Mouse (Mus musculus) retina, postnatal 1 day (tissue): ENCODE results near the gene Hsp90ab1.

Experiments used
- DNase-seq: peaks from one replicate; pipeline ENCODE4 v3.0.0-alpha.2; 2012

The Hsp90ab1 gene

DNA sequence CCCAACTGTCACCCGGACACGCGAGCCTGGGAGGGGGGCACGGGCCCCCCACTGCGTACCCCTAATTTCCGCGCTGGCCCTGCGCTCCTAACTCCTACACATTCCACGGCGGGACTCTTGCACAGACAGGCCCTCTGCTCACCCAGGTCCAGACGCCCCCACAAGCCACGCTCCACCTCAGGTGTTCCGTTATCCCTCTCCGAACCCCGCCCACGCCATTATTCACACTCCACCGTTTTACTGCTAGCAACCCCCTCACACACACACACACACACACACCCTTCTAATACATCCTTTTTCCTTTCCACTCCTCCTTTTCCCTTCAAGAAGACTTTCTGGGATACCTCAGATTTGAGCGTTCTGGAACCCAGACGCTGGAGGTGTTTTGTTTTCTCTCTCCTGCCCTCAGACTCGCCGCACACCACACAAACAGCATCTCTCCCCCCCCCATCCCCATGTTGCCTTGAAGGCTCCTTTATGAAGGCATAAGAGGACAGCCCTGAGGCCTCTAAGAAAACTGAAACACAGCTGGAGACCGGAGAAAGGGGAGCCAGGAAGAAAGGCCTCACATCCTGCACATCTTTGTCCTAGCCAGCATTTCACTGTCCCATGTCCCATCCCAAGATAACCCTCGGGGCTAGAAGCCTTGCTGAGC is 22.8 kb upstream of the Hsp90ab1 start:
- peak; percentile 14 for DNase-seq

DNA sequence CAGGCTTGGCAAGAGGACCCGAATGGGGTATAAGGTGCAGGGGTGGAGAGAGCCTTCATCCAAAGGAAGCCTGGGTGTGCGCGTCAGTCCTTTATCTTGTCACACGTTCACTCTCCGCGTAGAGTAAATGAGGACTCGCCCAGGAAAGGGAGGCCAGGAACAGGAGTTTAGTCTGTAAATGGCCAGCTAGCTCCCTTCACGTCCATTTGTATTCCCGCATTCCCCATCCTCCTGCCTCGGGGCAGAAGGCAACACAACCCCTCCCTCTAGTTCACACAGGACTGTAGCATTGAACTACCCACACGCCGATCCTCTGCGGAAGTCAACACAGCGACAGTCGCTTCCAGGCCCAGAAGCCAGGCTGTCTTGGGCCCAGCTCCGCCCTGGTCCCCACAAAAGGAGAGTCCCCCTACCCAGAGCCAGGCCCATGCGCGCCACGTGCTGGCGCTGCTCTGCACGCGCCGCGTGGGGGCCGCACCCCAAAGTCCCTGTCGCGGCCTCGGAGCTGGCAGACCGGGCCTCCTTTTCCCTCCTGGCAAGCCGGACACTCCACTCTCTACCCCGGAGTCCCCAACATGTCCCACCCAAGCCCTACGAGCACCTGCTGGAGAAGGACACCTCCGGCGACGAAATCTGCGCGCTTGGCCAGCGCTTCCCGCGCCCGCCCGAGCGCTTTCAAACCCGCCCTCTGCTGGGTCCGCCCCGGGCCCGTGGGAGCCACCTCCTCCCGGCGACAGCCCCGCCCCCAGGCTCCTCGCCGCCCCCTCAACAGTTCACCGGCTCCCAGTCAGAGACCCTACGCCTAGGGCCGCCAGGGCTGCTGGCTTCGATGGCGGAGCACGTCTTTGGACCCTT is 22.0 kb upstream of the Hsp90ab1 start:
- peak; percentile 77 for DNase-seq

DNA sequence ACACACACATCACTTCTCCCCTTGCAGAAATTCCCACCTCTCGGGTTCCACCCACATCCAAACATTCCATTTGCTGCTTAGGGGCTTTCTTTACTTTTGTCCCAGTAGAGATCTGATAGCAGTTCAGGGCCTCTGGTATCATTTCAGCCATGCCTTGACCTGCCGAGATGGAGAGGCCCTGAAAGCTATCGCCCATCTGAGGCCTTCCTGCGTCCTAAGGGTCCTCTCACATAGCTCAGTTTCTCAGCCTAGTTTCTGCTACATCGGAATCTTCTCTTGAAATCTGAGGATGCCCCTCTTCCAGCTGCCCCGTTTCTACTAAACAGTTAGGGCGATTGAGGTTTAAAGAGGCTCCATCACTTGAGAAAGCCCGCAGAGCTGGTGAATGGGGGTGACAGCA is 21.1 kb upstream of the Hsp90ab1 start:
- no peak for DNase-seq

DNA sequence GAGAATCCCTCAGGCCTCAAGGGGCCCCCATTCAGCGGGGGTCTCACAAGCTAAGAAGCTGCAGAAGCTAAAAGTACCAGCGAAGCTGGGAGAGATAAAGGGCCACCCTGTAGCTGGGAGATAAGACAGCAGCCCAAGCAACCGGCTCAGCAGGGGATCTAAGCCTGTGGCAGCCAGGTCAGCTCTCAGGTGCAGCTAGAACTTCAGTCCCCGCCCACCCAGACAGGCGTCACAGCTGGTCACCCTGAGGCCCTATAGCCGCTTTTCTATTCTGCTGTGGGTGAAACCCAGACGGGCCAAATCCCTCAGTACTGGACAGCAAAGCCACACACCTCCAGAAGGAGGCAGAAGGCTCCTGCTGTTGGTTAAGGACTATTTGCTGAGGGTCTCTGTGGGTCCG is 20.4 kb upstream of the Hsp90ab1 start:
- peak; percentile 33 for DNase-seq

DNA sequence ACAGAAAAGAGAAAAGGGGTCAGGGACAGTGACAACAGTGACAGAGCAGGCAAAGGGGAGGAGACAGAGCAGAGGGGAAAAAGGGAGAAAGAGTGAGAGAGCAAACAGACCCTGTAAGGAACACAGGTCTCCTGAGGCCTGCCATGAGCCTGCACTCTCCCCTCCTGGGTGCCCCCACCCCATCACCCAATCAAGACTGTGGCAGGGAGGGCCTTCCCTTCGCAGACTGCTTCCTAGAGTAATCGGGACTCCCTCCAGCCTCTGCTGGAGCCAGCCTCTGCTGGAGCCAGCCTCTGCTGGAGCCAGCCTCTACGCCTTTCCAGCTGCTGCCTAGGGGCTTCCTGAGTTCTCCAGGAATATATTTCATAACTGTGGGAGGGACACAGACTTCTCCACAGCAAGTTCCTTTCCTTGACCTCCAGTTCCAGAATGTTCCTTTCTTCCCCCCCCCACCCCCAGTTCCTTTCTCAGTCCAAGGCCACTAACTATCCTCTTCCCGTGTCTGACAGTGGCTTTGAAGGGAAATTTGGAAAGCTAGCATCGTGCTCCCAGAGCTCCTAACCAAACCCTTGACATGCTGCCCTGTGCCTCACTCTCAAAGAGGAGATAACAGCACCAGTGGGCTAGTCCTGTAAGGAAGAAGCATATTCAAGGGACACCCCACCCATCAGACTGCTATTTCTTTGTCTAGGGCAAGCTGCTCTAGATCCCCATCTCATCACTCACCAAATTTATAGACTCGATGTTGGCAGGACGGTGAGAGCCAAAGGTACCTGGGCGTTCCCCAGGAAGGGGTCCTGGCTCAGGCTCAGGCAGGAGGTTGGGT is 19.7 kb upstream of the Hsp90ab1 start:
- DNase-seq, result no peak

DNA sequence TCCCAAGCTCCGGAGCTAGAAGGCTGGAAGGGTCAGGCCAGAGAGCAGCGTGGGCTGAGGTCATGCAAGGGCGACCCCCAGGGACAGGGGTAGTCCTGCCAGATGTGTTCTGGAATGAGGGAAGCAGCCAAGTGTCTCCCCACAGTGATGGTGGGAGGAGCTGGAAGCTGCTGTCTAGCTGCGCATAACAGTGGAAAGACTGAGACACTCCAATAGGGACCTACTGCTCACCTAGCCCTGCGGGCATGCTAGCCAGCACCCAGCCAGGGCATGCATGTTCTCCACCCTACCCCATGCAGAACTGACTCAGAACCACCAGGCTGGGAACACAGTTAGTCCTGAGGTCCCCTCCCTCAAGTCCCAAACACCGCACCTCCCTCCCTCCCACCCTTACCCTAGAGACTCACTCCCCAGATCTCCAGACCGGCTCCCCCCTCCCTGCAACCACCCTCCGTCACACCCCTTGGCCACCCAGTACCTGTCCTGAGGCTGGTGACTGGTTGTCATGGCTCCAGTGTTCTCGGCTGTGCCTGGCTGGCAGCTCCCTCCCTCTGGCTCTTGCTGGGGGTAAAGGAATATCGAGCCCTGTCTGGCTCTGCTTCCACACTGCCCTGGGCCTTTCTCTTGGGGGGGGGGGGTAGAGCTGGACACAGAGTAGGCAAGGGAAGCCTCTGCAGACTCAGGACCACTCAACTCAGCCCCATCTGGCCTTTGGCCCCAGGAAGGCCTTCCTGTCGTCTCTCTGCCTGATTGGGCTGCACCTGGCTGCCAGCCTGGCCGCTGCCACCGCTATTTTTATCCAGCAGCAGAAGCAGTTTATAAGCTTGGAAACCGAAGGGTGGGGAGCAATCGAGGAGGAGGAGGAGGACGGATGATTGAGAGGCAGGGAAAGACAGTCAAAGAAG is 18.9 kb upstream of the Hsp90ab1 start:
- peak; percentile 16 for DNase-seq

DNA sequence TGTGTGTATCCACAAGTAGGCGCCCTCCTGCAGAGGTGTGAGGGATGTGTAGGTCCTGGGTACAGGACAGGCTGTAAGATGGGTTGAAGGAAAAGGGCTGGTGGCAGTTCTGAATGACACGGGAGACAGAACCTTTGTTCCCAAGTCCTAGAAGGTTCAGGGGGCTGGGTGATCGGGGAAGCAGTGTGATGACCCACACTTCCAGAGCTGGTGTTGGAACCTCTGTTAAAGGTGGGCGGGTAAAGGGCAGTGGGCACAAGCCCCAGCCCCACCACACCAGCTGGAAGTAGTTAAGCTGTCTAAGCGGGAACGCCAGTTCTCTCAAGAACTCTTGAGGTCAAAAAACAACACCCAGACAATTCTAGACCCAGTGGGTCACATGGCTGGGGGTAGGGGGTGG is 17.3 kb upstream of the Hsp90ab1 start:
- DNase-seq, result no peak

DNA sequence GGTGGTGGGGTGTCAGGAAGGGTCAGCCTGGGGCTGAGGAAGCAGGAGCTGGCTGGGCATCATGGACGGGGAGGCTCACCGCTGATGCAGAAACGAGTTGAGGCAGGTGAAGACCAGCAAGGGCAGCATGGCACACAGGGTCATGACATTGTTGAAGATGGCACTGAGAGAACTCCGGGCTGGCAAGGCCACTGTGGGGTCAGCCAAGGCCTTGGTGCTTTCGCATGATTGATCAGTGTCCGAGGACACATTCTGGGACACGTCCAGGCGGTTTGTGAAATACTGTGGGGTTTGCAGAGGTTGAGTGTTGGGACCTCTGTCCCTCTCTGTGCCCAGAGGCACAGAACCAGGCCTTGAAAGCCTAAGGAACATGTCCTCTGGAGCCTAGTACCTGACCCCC is 16.8 kb upstream of the Hsp90ab1 start:
- DNase-seq, result no peak

DNA sequence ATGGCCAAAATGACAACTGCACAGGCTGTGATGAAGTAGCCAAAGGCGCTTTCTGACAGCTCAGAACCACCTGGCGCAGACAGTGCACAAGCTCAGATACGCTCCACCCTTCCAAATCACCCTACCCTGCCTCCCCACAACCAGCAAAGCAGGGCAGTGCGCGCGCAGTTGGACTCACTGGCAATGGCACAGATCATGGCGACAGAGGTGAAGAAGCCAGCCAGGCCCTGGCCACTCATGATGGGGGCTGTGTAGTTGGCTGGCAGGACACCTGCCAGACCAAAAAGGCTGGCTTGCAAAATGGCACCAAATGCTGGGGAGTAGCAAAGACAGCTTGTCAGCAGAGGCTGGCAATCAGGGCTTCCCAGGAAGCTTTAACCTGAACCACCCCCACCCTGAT is 16.2 kb upstream of the Hsp90ab1 start:
- no peak for DNase-seq

DNA sequence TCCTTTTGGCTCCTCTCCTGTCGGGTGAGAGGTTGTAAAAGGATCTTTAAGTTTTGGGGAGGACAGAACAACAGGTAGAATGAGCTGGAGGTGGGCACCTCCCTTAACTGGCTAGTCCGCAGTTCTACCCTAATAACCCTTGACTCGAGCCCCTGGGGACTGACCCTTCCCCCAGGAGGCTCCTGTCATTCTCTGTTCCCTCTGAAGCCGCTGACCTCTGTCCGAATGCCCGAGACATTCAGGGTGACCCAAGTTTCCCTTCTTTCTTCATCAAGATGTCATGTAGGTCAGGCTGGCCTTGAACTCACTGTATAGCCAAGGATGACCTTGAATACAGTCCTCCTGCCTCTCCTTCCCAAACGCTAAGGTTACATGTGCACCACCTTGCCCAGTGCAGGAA is 15.3 kb upstream of the Hsp90ab1 start:
- DNase-seq, result no peak

DNA sequence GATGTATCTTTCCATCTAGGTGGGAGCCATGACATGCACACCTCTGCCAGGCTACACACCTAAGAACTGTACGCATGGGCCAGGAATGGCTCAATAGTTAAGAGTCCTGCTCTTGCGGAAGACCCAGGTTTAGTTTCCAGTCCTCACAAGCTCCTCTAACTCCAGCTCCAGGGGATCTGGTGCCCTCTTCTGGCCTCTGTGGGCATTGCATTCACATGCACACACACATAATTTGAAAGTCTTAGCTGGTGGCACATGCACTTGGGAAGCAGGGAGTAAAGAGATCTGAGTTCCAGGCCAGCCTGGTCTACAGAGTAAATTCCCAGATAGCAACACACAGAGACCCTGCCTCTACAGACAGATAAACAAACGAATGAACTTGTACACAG is 13.4 kb upstream of the Hsp90ab1 start:
- DNase-seq, result no peak

DNA sequence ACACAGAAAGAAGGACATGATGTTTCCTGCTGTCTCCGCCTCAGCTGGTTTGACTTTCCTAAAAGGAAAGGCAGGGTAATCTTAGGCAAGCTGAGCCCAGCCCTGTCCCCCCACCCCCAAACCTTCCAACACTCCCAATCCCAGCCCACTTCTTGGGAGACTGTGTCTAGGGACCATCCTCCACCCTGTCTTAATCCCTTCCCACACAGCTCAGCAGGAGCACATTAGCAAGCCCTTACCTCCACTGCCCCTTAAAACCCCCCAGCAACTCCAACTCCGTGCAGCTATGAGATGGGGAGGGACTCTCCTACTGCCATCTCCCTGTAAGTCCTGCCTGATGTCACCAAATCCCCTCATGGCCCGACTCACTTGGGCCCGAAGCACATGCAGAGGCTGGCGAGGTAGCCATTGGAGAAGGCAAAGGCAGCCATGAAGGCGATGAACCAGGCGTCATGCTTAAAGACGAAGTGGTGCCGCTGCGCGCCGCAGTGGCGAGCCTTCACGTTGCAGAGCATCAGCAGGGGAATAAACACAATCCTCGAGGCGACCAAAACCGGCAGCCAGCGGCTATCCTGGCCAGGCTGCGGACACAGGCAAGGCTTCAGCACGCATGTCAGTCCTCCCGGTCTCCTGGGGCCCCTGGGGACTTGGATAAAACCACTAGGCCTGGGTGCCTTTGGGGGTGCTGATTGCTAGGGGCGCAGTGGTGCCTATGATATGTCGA is 12.8 kb upstream of the Hsp90ab1 start:
- DNase-seq, result no peak

DNA sequence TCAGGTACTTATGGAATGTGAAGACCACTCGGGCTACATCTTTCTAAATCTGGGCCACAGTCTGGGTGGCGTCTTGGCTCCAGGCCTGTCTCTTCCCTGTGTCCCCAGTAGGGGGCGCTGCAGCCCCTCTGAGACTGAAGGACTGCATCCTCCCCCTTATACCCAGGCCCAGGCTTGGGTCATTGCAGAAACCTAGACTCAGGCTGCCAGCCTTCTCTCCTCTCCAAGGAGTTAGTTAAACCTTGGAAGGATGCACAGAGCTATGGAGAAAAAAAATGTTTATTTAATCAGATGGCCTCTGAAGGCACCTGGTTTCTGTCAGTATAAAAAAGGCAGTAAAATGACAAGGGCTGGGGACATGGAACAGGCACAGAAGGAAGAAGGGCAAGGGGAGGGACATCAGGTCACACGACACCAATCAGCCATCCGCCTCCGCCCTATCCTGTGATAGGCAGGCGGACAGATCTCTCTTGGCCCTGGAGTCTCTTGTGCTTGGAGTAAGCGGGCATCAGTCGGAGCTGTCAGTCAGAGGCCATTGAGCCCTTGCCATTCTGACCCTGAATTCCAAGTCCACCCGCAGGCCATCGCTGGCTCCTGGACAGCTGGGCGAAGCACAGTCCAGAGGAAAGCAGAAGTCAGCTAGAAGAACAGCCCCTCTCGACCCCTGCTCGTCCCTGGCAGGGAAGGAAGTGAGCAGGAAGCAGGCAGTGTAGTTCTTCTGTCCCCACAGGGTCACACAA is 12.0 kb upstream of the Hsp90ab1 start:
- DNase-seq, result peak; percentile 87

DNA sequence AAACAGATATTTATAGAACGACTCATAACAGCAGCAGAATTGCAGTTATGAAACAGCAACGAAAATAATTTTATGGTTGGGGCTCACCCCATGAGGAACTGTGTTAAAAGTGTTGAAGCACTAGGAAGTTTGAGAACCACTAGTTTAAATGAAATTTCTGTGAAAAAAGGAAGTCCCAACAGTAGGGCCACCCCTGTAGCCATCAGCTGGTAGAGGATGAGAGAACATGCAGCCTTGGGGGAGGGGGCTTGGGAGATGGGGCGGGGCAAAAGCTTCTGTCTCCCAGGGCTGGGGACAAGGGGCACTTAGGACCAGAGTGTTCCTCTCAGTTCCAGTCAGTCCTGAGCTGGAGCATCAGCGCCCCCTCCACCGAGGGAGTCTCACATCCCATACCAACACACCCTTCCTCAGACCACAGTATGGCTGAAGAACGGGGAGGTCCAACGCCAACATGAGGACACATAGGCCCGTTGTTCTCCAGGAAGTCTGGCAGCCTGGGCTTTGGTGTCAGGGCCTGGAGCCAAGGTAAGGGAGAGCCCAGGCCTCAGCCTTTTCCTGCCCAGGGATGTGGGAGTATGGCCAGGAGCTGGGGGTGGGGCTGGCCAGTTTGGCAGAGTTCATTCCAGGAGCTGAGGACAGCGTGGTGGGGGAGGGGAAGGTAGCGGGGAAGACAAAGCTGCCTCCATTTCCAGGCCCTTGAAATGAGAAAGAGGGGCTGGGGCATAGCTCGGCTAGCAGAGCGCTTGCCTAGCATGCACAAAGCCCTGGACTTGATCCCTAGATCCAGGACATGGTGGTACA is 11.2 kb upstream of the Hsp90ab1 start:
- no peak for DNase-seq

DNA sequence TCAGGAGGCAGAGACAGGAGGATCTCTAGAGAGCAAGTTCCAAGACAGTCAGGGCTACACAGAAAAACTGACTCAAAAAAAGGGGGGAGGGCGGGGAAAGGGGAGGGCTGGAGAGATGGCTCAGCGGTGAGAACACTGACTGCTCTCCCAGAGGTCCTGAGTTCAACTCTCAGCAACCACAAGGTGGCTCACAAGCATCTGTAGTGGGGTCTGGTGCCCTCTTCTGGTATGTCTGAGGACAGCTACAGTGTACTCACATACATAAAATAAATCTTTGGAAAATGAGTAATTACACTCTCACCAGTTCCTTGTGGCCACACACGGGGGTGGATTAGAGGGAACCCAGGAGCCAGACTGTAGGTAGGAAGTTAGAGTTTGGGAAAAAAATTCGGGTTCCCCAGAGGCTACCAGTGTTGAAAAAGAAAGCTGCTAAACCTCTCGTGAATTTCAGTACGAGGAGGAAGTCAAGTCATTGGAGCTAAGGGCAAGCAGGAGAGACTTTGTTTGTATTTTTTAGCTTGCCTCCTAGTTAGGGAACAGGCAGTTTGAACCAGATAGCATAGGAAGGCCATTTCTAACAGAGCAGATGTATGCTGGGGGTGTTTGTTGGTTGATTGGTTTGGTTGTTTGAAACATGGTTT is 9.8 kb upstream of the Hsp90ab1 start:
- no peak for DNase-seq

DNA sequence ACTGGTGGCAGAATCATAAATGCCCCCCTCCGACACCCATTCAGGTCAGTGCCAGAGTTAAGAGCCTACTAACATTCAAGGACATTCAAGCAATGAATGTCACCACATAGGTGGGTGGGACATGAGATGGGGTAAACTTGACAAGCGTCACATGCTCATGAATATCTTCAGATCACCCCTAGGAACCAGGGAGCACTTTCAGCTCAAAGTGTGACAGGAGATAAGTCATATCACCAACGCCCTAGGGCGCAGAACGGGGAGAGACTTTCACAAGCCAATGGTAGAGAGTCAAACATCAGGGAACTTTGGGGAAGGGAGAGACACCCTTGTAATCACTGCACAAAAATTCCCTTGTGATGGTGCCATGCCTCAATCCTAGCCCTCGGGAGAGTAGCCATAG is 9.1 kb upstream of the Hsp90ab1 start:
- DNase-seq, result no peak

DNA sequence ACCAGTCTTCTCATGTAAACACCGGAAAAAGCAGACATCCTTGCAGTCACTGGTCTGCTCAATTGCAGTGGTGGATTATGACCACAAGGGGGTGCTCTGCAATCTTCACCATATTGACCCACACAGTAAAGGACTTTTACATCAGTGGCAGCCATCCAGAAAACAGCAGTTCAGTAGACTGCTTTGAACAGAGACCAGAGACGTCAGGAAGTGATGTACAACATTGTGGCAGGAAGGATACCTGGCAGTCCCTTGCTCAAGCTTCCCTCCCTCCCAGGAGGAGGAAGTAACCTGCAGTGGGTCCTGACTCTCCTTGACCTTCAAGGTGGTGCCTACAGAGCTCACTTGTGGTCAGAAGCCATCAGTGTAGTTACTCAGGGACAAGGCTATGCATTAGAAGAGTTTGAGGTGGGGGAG is 8.5 kb upstream of the Hsp90ab1 start:
- DNase-seq, result peak; percentile 89

DNA sequence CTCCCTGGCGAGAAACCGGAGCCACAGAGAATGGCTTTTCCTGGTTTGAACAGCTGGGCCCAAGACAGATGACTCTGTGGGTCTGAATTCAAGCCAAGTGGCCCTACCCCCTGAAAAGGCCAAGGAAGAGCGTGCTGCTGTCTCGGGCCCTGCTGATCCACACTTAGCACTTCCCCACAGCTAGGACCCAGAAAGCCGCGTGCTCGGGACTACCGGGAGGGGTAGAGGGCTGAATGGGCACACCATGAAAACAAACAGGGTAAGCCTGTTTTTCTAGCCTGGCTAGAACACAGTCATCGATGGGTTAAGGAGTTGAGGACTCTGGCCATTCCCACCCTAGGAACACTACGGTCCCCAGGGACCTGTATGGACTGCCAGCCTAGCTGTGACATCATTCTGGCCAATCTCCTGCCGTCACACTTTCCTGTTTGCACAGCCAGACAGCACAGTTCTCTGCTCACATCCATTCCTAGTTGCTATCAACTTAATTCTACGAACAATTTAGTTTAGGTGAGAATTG is 7.9 kb upstream of the Hsp90ab1 start:
- no peak for DNase-seq

DNA sequence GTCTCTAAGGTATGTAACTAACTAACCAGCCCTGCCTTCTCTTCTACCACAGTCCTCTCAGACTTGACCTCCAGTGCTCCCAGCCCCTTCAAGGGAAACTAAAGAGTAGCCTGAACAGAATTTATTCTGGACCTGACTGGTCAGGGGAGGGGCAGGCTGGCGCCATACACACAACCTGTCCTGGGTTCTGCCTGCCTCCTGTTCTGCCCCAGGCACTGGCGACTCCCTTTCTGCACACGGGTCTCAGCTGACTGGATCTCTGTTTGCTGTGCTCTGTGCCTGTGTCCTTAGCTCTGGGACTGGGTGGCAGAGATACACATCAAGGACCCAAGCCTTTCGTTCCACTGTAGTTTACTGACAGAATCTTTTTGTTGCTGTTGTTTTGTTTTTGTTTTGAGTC is 6.5 kb upstream of the Hsp90ab1 start:
- DNase-seq, result no peak

DNA sequence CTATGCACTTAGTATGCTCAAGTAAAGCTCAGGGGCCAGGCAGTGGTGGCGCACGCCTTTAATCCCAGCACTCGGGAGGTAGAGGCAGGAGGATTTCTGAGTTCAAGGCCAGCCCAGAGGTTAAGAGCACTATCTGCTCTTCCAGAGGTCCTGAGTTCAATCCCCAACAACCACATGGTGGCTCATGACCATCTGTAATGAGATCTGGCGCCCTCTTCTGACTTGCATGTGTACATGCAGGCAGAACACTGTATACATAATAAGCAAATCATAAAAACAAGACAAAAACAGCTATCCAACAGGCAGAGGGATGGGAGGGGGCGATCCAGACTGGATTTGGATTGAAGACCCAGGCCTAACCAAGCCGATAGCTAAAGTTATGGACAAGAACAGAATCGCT is 5.8 kb upstream of the Hsp90ab1 start:
- peak; percentile 49 for DNase-seq
